Mouse (Mus musculus) subcutaneous adipose tissue, adult 2 months (tissue): ENCODE measurements around the gene Gm7995. TPM values are rescaled to one million over a fixed set of nuclear protein-coding genes. Genes with fewer than 3 reads are reported as not detected.

Experiments used
- polyA plus RNA-seq: library from polyadenylated mRNA; depleted of rRNA; stranded (reverse); fragments of >200 nt; gene quantifications from 2 replicates; pipeline ENCODE4 v1.2.3, GENCODE M21; 2012; ENCODE audit warnings: low replicate concordance; rRNA removed

Gene Gm7995
- not detected in 2 replicates for polyA plus RNA-seq

GRCm38 (mm10) chr14:42309910-42310309, at the start of gene Gm7995:
Gene Gm7995, plus strand, starts transcription at chr14:42310210.

GRCm38 (mm10) chr14:42297258-42297657, 12.8 kb upstream of the Gm7995 start, which contains the start of gene Gm9611:
Gene Gm9611, minus strand, starts transcription at chr14:42297358.

Other genes starting within 250 kb of the Gm7995 start
- gene Gm7951, start 192.8 kb upstream of the Gm7995 start, polyA plus RNA-seq = not detected in 2 replicates
- not detected in 2 replicates for gene Gm17027, start 147.6 kb upstream of the Gm7995 start, polyA plus RNA-seq
- gene Gm3573, start 119.4 kb upstream of the Gm7995 start, polyA plus RNA-seq = not detected in 2 replicates
- gene Gm17026, start 50.2 kb upstream of the Gm7995 start, polyA plus RNA-seq = not detected in 2 replicates
- not detected in 2 replicates for gene Gm9611, start 12.9 kb upstream of the Gm7995 start, polyA plus RNA-seq
- gene Gm8005, start 129.5 kb downstream of the Gm7995 start, polyA plus RNA-seq = not detected in 2 replicates
- not detected in 2 replicates for gene Gm8011, start 153.7 kb downstream of the Gm7995 start, polyA plus RNA-seq
- gene Gm8020, start 192.1 kb downstream of the Gm7995 start, polyA plus RNA-seq = not detected in 2 replicates
- gene Gm8024, start 214.1 kb downstream of the Gm7995 start, polyA plus RNA-seq = not detected in 2 replicates